Mouse (Mus musculus) testis, adult 2 months (tissue): Measurements from ENCODE around the gene Slc25a15. TPM values are rescaled to one million over a fixed set of nuclear protein-coding genes. Genes with fewer than 3 reads are reported as not detected.

Source experiments
- H3K27ac ChIP-seq: fragments of 200-500 bp; 2 replicates; pipeline ENCODE4 v1.5.1; 2012; ENCODE audit warnings: low read depth, low read length; ENCODE audit not compliant: control insufficient read depth, insufficient read depth
- H3K27me3 ChIP-seq: fragments of 200-500 bp; 2 replicates; pipeline ENCODE4 v1.6.1; 2012; ENCODE audit warnings: mild to moderate bottlenecking, low read length, moderate library complexity; ENCODE audit not compliant: control insufficient read depth, insufficient read depth
- H3K36me3 ChIP-seq: fragments of 200-500 bp; 2 replicates; pipeline ENCODE4 v1.6.1; 2012; ENCODE audit warnings: mild to moderate bottlenecking, low read length; ENCODE audit not compliant: control insufficient read depth, insufficient read depth
- H3K4me1 ChIP-seq: fragments of 200-500 bp; 2 replicates; pipeline ENCODE4 v1.6.1; 2012; ENCODE audit warnings: low read length; ENCODE audit not compliant: control insufficient read depth, insufficient read depth
- H3K4me3 ChIP-seq: fragments of 200-500 bp; 2 replicates; pipeline ENCODE4 v1.5.1; 2012; ENCODE audit warnings: low read depth, mild to moderate bottlenecking, low read length, moderate library complexity, mixed read lengths; ENCODE audit not compliant: control insufficient read depth
- CTCF ChIP-seq: fragments of 200-500 bp; IDR thresholded peaks from 2 replicates; pipeline ENCODE4 v1.5.1; 2012; ENCODE audit warnings: low read depth, mild to moderate bottlenecking, inconsistent platforms, low read length, moderate library complexity; ENCODE audit not compliant: control insufficient read depth, insufficient read depth, insufficient replicate concordance
- POLR2A ChIP-seq: fragments of 200-500 bp; IDR thresholded peaks from 2 replicates; pipeline ENCODE4 v1.6.1; 2012; ENCODE audit warnings: low read depth, mild to moderate bottlenecking, inconsistent platforms, low read length, moderate library complexity; ENCODE audit not compliant: control insufficient read depth
- polyA plus RNA-seq: library from polyadenylated mRNA; depleted of rRNA; stranded (reverse); fragments of >200 nt; gene quantifications from 2 replicates; pipeline ENCODE4 v1.2.3, GENCODE M21; 2012

The Slc25a15 gene
- polyA plus RNA-seq, 1 experiment = 0.43 TPM

- Histone ChIP-seq H3K4me3 (peak overlapping the region; percentile 43), H3K36me3 (no peaks in the 10 kb centered on the region), H3K27me3 (no peaks in the 10 kb centered on the region), H3K27ac (no peak overlapping the region), H3K4me1 (peaks cover 9% of the 10 kb centered on the region)
- TF ChIP-seq CTCF (no peak), POLR2A (no peak)
These were observed 986 bp upstream of the Slc25a15 start for GRCm38 (mm10) chr8:22399285-22399880.

DNA sequence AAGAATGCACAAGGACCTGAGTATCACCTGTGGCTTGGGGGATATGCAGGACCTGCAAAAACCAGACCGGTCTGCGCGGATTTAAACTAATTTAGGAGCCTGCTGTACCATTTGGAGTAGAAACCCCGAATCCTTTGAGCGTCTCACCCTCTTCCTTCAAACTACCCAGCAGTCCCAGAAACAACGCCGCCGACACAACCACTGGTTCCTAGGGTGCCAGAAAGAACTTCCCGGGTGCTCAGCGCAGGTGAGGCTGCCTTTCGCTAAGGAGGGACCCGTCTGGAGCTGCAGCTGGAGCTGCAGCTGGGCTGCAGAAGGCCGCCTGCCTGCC is 621 bp downstream of the Slc25a15 start:
- peaks cover 9% of the 10 kb centered on the region for H3K4me1 ChIP-seq
- H3K36me3 ChIP-seq = no peaks in the 10 kb centered on the region
- peak overlapping the region; percentile 80 for H3K4me3 ChIP-seq
- TF ChIP-seq POLR2A = no peak
- TF ChIP-seq CTCF = no peak
- no peaks in the 10 kb centered on the region for H3K27me3 ChIP-seq
- no peak overlapping the region for H3K27ac ChIP-seq

DNA sequence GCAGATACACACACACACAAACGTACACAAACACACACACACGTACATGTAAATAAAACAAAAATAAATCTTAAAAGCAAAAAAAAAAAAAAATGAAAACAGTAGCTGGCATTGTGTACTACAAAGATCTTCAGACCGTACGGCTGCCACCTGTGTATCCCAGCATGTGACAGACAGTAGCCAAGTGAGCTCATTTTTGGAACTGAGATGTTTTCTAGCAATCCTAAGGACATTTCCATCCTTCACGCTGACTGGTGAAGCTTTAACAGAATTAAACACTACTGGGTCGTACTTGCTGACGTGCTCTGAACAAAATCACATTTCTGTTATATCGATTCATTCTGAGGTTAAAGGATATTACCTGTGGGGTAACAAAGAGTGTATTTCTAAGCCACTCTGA is 3.1 kb downstream of the Slc25a15 start:
- TF ChIP-seq POLR2A (no peak), CTCF (no peak)
- H3K4me1 ChIP-seq = peaks cover 9% of the 10 kb centered on the region
- no peak overlapping the region for H3K4me3 ChIP-seq
- no peaks in the 10 kb centered on the region for H3K27me3 ChIP-seq
- H3K27ac ChIP-seq = no peak overlapping the region
- no peaks in the 10 kb centered on the region for H3K36me3 ChIP-seq

DNA sequence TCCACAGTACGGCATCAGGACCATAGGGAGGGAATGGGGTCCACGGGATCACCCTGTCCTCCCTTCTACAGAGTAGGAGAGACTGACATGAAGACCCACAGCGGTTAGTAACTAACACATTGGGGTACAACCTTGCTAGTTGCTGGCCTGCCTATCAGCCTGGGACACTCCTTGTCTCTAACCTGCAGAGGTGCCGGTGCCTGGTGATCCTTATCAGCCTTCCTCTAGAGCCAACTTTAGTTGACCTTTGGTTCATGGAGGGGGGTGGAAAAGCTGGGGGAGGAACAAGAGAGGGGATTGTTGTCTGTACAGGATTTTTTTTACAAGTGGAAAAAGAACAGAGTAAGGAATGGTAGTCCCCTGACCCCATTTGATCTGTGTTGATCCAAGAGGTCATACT is 3.9 kb downstream of the Slc25a15 start:
- peaks cover 9% of the 10 kb centered on the region for H3K4me1 ChIP-seq
- no peak overlapping the region for H3K27ac ChIP-seq
- no peak overlapping the region for H3K4me3 ChIP-seq
- no peaks in the 10 kb centered on the region for H3K36me3 ChIP-seq
- TF ChIP-seq POLR2A (no peak), CTCF (no peak)
- H3K27me3 ChIP-seq = no peaks in the 10 kb centered on the region

DNA sequence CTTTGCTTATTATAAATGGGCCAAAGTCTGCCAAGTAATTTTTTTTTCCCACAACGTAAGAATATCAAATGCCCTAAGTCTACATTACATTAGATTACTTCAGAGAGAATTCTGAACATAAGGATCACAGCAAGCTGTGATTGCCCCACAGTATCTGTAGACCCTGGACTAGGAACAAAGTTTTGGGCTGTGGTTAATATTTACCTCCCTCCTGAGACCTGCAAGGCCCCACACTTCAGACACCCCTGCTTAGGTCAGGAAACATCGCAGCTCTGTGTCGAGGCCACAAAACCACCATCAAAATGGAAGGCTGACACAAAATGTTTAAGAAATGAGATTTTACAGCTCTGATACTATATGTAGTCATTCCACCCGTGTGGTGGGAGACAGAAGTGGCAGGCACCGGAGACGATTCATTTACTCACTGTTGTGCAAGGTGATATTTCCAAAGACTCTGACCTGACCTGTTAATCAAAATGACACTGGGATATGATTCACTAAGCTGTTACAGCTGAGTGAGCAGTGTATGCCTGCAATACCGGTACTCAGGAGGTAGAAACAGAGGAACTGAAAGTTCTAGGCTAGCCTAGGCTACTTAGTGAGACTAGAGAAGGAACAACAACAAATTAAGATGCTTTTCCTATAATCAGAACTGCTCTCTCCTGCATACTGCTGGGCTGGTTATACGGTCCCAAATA is 7.5 kb downstream of the Slc25a15 start:
- no peaks in the 10 kb centered on the region for H3K4me1 ChIP-seq
- no peaks in the 10 kb centered on the region for H3K36me3 ChIP-seq
- TF ChIP-seq POLR2A = no peak
- no peak for TF ChIP-seq CTCF
- no peaks in the 10 kb centered on the region for H3K27me3 ChIP-seq
- no peak overlapping the region for H3K4me3 ChIP-seq
- H3K27ac ChIP-seq = no peak overlapping the region

- no peak overlapping the region for H3K27ac ChIP-seq
- H3K4me1 ChIP-seq = no peaks in the 10 kb centered on the region
- no peak for TF ChIP-seq POLR2A
- TF ChIP-seq CTCF = no peak
- no peaks in the 10 kb centered on the region for H3K36me3 ChIP-seq
- H3K27me3 ChIP-seq = no peaks in the 10 kb centered on the region
- no peak overlapping the region for H3K4me3 ChIP-seq
These were observed 8.5 kb downstream of the Slc25a15 start for GRCm38 (mm10) chr8:22389874-22390273.

GRCm38 (mm10) chr8:22385158-22385557 is 13.2 kb downstream of the Slc25a15 start:
- Histone ChIP-seq H3K36me3 (no peaks in the 10 kb centered on the region), H3K4me3 (no peak overlapping the region), H3K4me1 (peaks cover 2% of the 10 kb centered on the region; the same call in 1 of the 2 replicates), H3K27ac (no peak overlapping the region), H3K27me3 (no peaks in the 10 kb centered on the region)
- TF ChIP-seq CTCF (no peak), POLR2A (no peak)

- TF ChIP-seq CTCF (no peak), POLR2A (no peak)
- H3K27me3 ChIP-seq = no peaks in the 10 kb centered on the region
- no peak overlapping the region for H3K4me3 ChIP-seq
- peaks cover 2% of the 10 kb centered on the region; the same call in 1 of the 2 replicates for H3K4me1 ChIP-seq
- H3K36me3 ChIP-seq = no peaks in the 10 kb centered on the region
- H3K27ac ChIP-seq = no peak overlapping the region
These were observed 15.4 kb downstream of the Slc25a15 start for GRCm38 (mm10) chr8:22382824-22383595.
